Mouse (Mus musculus): ENCODE data around the gene Lrrc36.

GRCm38 (mm10) chr8:105461085-105461803 is 47.9 kb downstream of the Lrrc36 start:
- no peak for TF ChIP-seq CTCF (IDR thresholded peaks at IDR 0.05; ENCODE audit: control insufficient read depth, insufficient read depth, low read length)
- TF ChIP-seq POLR2A (IDR thresholded peaks at IDR 0.05; ENCODE audit: borderline replicate concordance, control insufficient read depth, low read depth, low read length), result no peak

Data from bone marrow, adult 2 months (tissue).